ENCODE assay signal across 8 mouse cellular contexts in the genomic region with DNA sequence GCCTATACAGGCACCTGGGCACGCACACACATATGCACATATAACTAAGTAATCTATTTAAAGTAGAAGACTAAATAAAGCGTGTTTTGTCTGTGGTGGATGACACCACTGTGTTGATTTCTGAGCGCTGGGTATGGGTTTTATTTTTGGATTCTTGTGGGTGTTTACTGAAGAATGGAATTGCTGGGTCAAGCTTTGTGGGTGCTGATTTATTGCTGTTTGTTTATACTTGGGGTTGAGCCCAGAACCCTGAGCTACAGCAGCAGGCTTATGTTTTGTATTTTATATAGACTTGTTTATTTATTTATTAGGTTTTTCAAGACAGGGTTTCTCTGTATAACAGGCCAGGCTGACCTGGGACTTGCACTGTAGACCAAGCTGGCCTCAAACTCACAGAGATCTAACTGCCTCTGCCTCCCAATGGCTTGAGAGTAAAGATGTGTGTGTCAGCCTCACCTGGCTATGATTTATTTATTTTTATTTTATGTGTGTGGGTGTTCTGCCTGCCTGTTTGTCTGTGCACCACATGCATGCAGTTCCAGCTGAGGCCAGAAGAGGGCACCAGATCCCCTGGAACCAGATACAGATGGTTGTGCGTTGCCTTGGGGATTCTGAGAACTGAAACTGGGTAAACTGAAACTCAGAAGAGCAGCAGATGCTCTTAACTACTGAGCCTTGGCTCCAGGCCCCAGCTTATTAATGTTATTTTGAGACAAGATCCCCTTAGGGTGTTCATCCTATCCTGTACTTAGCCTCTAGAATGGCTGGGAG. TPM values are rescaled to one million over a fixed set of nuclear protein-coding genes. Genes with fewer than 3 reads are reported as not detected.
DNase-seq lines count a peak whose midpoint lies in the region; ATAC-seq and TF ChIP-seq lines count a peak whose summit lies in the region.
"Had no signal": no experiment of that assay in that cellular context is flagged by ENCODE, and none has a peak within 500 bp of the region (broad histone marks: within the 10 kb centered on the region; RNA-seq: fewer than 3 reads in every experiment).

No protein-coding gene starts in this region.

- no peaks in the 10 kb centered on the region for H3K27me3 ChIP-seq in kidney, postnatal 0 days (ENCODE audit: insufficient read depth, low read length)
- H3K27me3 ChIP-seq in kidney, embryonic 15.5 days = no peaks in the 10 kb centered on the region
- no peaks in the 10 kb centered on the region for H3K27me3 ChIP-seq in MEL (ENCODE audit: control insufficient read depth in 1 of 2, insufficient read depth in 2 of 2, low read length in 2 of 2)
- no peaks in the 10 kb centered on the region for H3K27me3 ChIP-seq in lung, postnatal 0 days (replicated peaks; ENCODE audit: insufficient read depth, low read length)
- H3K27me3 ChIP-seq: hindbrain, embryonic 15.5 days had no signal

- peak; percentile 62 for DNase-seq in kidney, postnatal 0 days (ENCODE audit: low spot score)
- DNase-seq in MEL (ENCODE audit: low read depth, low spot score) = peak; percentile 89
- peak; percentile 32 for DNase-seq in gastrocnemius, postnatal 14 days
- DNase-seq in lung, postnatal 0 days (ENCODE audit: low spot score) = peak; percentile 49
- DNase-seq in spleen, adult 12 weeks (ENCODE audit: low spot score) = peak; percentile 66

- 75% methylated on average over 4 of the region's 4 CpGs for WGBS in kidney, postnatal 0 days
- WGBS in kidney, embryonic 15.5 days = 76% methylated on average over 4 of the region's 4 CpGs
- 65% methylated on average over 4 of the region's 4 CpGs for WGBS in bone marrow, adult 2 months
- WGBS in lung, postnatal 0 days = 65% methylated on average over 4 of the region's 4 CpGs

- no peak for ATAC-seq in kidney, postnatal 0 days (replicated peaks; ENCODE audit: low FRiP score, low read depth)
- no peak for ATAC-seq in kidney, embryonic 15.5 days (replicated peaks; ENCODE audit: low FRiP score)
- ATAC-seq in lung, postnatal 0 days = no peak

- no peak for TF ChIP-seq EP300 in MEL (IDR thresholded peaks at IDR 0.05; ENCODE audit: low read depth in 1 of 2, low read length in 2 of 2)
- no peak for TF ChIP-seq EP300 in lung, postnatal 0 days (IDR thresholded peaks at IDR 0.05)

- H3K79me2 ChIP-seq in MEL (ENCODE audit: control insufficient read depth, insufficient read depth, low read length, poor library complexity) = peaks cover 9% of the 10 kb centered on the region

- TF ChIP-seq POLR2A in MEL (IDR thresholded peaks at IDR 0.05; ENCODE audit: control insufficient read depth in 1 of 2, insufficient read depth in 1 of 2, low read depth in 1 of 2, low read length in 2 of 2, poor library complexity in 1 of 2) = no peak
- TF ChIP-seq POLR2A in bone marrow, adult 2 months (IDR thresholded peaks at IDR 0.05; ENCODE audit: borderline replicate concordance, control insufficient read depth, low read depth, low read length) = no peak

- H3K9me3 ChIP-seq in kidney, postnatal 0 days (replicated peaks; ENCODE audit: low read length) = no peaks in the 10 kb centered on the region
- no peaks in the 10 kb centered on the region for H3K9me3 ChIP-seq in kidney, embryonic 15.5 days (replicated peaks)
- no peaks in the 10 kb centered on the region for H3K9me3 ChIP-seq in MEL (replicated peaks; ENCODE audit: insufficient read depth, low read length)
- no peaks in the 10 kb centered on the region for H3K9me3 ChIP-seq in lung, postnatal 0 days (ENCODE audit: low read length)
- H3K9me3 ChIP-seq: hindbrain, embryonic 15.5 days had no signal

- peak; percentile 90 for TF ChIP-seq RAD21 in MEL (IDR thresholded peaks at IDR 0.05; ENCODE audit: low read depth, low read length)

- H3K36me3 ChIP-seq in kidney, postnatal 0 days (ENCODE audit: insufficient read depth, low read length) = no peaks in the 10 kb centered on the region
- H3K36me3 ChIP-seq in kidney, embryonic 15.5 days = peaks cover 7% of the 10 kb centered on the region; the same call in 1 of the 2 replicates
- peaks cover 0 to 12% of the 10 kb centered on the region in 2 experiments; a peak in 2 of 4 replicates for H3K36me3 ChIP-seq in MEL (ENCODE audit: control insufficient read depth in 1 of 2, insufficient read depth in 2 of 2, low read length in 2 of 2)
- no peaks in the 10 kb centered on the region for H3K36me3 ChIP-seq in lung, postnatal 0 days (ENCODE audit: insufficient read depth, low read length)
- H3K36me3 ChIP-seq: hindbrain, embryonic 15.5 days had no signal

- H3K4me3 ChIP-seq in kidney, postnatal 0 days (replicated peaks; ENCODE audit: low read depth, low read length) = no peak overlapping the region
- H3K4me3 ChIP-seq in kidney, embryonic 15.5 days (replicated peaks) = no peak overlapping the region
- H3K4me3 ChIP-seq in MEL (ENCODE audit: control insufficient read depth in 1 of 2, insufficient read depth in 1 of 2, low read depth in 2 of 2, low read length in 2 of 2) = 0 out of 4 replicates have a peak overlapping the region, but pooled peaks of 1 of the 2 experiments have one; percentile 26
- H3K4me3 ChIP-seq in bone marrow, adult 2 months (replicated peaks; ENCODE audit: control insufficient read depth, low read depth, low read length) = no peak overlapping the region
- H3K4me3 ChIP-seq in lung, postnatal 0 days (ENCODE audit: low read depth, low read length) = no peak overlapping the region
- H3K4me3 ChIP-seq: hindbrain, embryonic 15.5 days had no signal

- TF ChIP-seq CTCF in kidney, postnatal 0 days (IDR thresholded peaks at IDR 0.05; ENCODE audit: low read depth) = peak; percentile 90
- peak; percentile 96 to 97 (median 96) for TF ChIP-seq CTCF in MEL (IDR thresholded peaks at IDR 0.05 in 2 of 3, conservative IDR thresholded peaks at IDR 0.05 in 1 of 3; ENCODE audit: control insufficient read depth in 1 of 3, insufficient read depth in 1 of 3, low read depth in 2 of 3, low read length in 3 of 3, poor library complexity in 1 of 3, severe bottlenecking in 1 of 3)
- peak; percentile 96 for TF ChIP-seq CTCF in bone marrow, adult 2 months (IDR thresholded peaks at IDR 0.05; ENCODE audit: control insufficient read depth, insufficient read depth, low read length)
- peak; percentile 94 for TF ChIP-seq CTCF in lung, postnatal 0 days (IDR thresholded peaks at IDR 0.05)

- H3K4me2 ChIP-seq in kidney, postnatal 0 days (ENCODE audit: low read length) = no peak overlapping the region
- H3K4me2 ChIP-seq in kidney, embryonic 15.5 days = no peak overlapping the region
- H3K4me2 ChIP-seq in lung, postnatal 0 days (replicated peaks; ENCODE audit: low read depth, low read length) = no peak overlapping the region
- H3K4me2 ChIP-seq: hindbrain, embryonic 15.5 days had no signal

- H3K4me1 ChIP-seq in kidney, postnatal 0 days (replicated peaks; ENCODE audit: insufficient read depth, low read length) = peaks cover 13% of the 10 kb centered on the region
- peaks cover 23% of the 10 kb centered on the region for H3K4me1 ChIP-seq in kidney, embryonic 15.5 days
- peaks cover 2 to 13% of the 10 kb centered on the region in 2 experiments; a peak in 2 of 4 replicates for H3K4me1 ChIP-seq in MEL (ENCODE audit: control insufficient read depth in 1 of 2, insufficient read depth in 2 of 2, low read length in 2 of 2)
- H3K4me1 ChIP-seq in bone marrow, adult 2 months (ENCODE audit: control insufficient read depth, insufficient read depth, low read length) = peaks cover 1% of the 10 kb centered on the region; the same call in 1 of the 2 replicates
- H3K4me1 ChIP-seq in lung, postnatal 0 days (ENCODE audit: insufficient read depth, low read depth, low read length) = 0 out of 2 replicates have a peak, but pooled peaks cover 7% of the 10 kb centered on the region

- intact Hi-C loops in gastrocnemius, postnatal 14 days (cut with DNase I; ENCODE audit: low total_unique reads) = no loop called here

- H3K27ac ChIP-seq in kidney, postnatal 0 days = no peak overlapping the region
- H3K27ac ChIP-seq in kidney, embryonic 15.5 days = no peak overlapping the region
- H3K27ac ChIP-seq in MEL (ENCODE audit: control insufficient read depth, low read depth, low read length) = no peak overlapping the region
- no peak overlapping the region for H3K27ac ChIP-seq in bone marrow, adult 2 months (ENCODE audit: control insufficient read depth, insufficient read depth, low read depth, low read length, poor library complexity)
- no peak overlapping the region for H3K27ac ChIP-seq in lung, postnatal 0 days (ENCODE audit: low read length)
- H3K27ac ChIP-seq: hindbrain, embryonic 15.5 days had no signal

- no peak overlapping the region for H3K9ac ChIP-seq in kidney, postnatal 0 days (ENCODE audit: low read depth, low read length)
- H3K9ac ChIP-seq in kidney, embryonic 15.5 days = no peak overlapping the region
- H3K9ac ChIP-seq in MEL (ENCODE audit: control insufficient read depth, low read depth, low read length, poor library complexity, severe bottlenecking) = no peak overlapping the region
- no peak overlapping the region for H3K9ac ChIP-seq in lung, postnatal 0 days (replicated peaks; ENCODE audit: low read depth)
- H3K9ac ChIP-seq: hindbrain, embryonic 15.5 days had no signal

RNA-seq across cellular contexts. Expression of a gene that starts 3.3 kb away (rescaled TPM):
- 6.1 and 6.9 TPM in 2 replicates for polyA plus RNA-seq in kidney, postnatal 0 days (2015; fragmentation: Nextera tagmentation; extraction: Ambion mirVana)
- 9.1 and 9.6 TPM in 2 replicates for polyA plus RNA-seq in kidney, embryonic 15.5 days (2015; fragmentation: Nextera tagmentation; extraction: Ambion mirVana)
- 2.6 and 3.6 TPM in 2 replicates for total RNA-seq in MEL (2012; rRNA removed)
- polyA plus RNA-seq in MEL (2012; ENCODE audit: insufficient read depth in 1 of 2, insufficient read length in 2 of 2, low read depth in 1 of 2, low replicate concordance in 2 of 2, missing spikeins in 1 of 2) = 1 to 10 TPM in 1 of 2 experiments, not detected in 1; 4.6 TPM
- polyA plus RNA-seq in bone marrow, adult 2 months (2011; ENCODE audit: insufficient read depth, insufficient read length, low replicate concordance, missing spikeins) = 3.0 and 5.5 TPM in 2 replicates
- 1 to 10 TPM; 4.8 to 5.4 TPM for total RNA-seq in gastrocnemius, postnatal 14 days (2021)
- polyA plus RNA-seq in lung, postnatal 0 days (2015; fragmentation: Nextera tagmentation; extraction: Ambion mirVana) = 4.4 and 5.6 TPM in 2 replicates

RNA-seq across cellular contexts. Expression of a gene that starts 10.6 kb away (rescaled TPM):
- 32.1 and 33.4 TPM in 2 replicates for polyA plus RNA-seq in kidney, postnatal 0 days (2015; fragmentation: Nextera tagmentation; extraction: Ambion mirVana)
- polyA plus RNA-seq in kidney, embryonic 15.5 days (2015; fragmentation: Nextera tagmentation; extraction: Ambion mirVana) = 34.6 and 37.2 TPM in 2 replicates
- 54.1 and 59.1 TPM in 2 replicates for total RNA-seq in MEL (2012; rRNA removed)
- 10 to 100 TPM in 1 of 2 experiments, not detected in 1; 51.7 TPM for polyA plus RNA-seq in MEL (2012; ENCODE audit: insufficient read depth in 1 of 2, insufficient read length in 2 of 2, low read depth in 1 of 2, low replicate concordance in 2 of 2, missing spikeins in 1 of 2)
- polyA plus RNA-seq in bone marrow, adult 2 months (2011; ENCODE audit: insufficient read depth, insufficient read length, low replicate concordance, missing spikeins) = 10.4 and 12.5 TPM in 2 replicates
- 10 to 100 TPM; 13.9 to 18.3 TPM for total RNA-seq in gastrocnemius, postnatal 14 days (2021)
- 11.3 and 11.4 TPM in 2 replicates for polyA plus RNA-seq in lung, postnatal 0 days (2015; fragmentation: Nextera tagmentation; extraction: Ambion mirVana)

RNA-seq across cellular contexts. Expression of a gene that starts 42.3 kb away (rescaled TPM):
- 2.4 and 2.9 TPM in 2 replicates for polyA plus RNA-seq in kidney, postnatal 0 days (2015; fragmentation: Nextera tagmentation; extraction: Ambion mirVana)
- 3.6 and 3.7 TPM in 2 replicates for polyA plus RNA-seq in kidney, embryonic 15.5 days (2015; fragmentation: Nextera tagmentation; extraction: Ambion mirVana)
- 0.58 and 0.59 TPM in 2 replicates for total RNA-seq in MEL (2012; rRNA removed)
- 1 to 10 TPM in 1 of 2 experiments, not detected in 1; 3.3 TPM for polyA plus RNA-seq in MEL (2012; ENCODE audit: insufficient read depth in 1 of 2, insufficient read length in 2 of 2, low read depth in 1 of 2, low replicate concordance in 2 of 2, missing spikeins in 1 of 2)
- polyA plus RNA-seq in bone marrow, adult 2 months (2011; ENCODE audit: insufficient read depth, insufficient read length, low replicate concordance, missing spikeins) = 78.6 and 222 TPM in 2 replicates
- total RNA-seq in gastrocnemius, postnatal 14 days (2021) = 1 to 10 TPM; 2.6 to 4.2 TPM
- polyA plus RNA-seq in lung, postnatal 0 days (2015; fragmentation: Nextera tagmentation; extraction: Ambion mirVana) = 19.6 and 19.8 TPM in 2 replicates

Comparison
In these comparisons a context has a peak if more than half of its experiments do, and no peak if none do; other contexts are left out.
1. DNase-seq: peak in every context shown above with its lines; median percentile 89 in MEL; 66 in spleen, adult 12 weeks; 62 in kidney, postnatal 0 days; 49 in lung, postnatal 0 days; 32 in gastrocnemius, postnatal 14 days.